Comparison of ENCODE assay signal across 11 mouse cellular contexts in the genomic region with DNA sequence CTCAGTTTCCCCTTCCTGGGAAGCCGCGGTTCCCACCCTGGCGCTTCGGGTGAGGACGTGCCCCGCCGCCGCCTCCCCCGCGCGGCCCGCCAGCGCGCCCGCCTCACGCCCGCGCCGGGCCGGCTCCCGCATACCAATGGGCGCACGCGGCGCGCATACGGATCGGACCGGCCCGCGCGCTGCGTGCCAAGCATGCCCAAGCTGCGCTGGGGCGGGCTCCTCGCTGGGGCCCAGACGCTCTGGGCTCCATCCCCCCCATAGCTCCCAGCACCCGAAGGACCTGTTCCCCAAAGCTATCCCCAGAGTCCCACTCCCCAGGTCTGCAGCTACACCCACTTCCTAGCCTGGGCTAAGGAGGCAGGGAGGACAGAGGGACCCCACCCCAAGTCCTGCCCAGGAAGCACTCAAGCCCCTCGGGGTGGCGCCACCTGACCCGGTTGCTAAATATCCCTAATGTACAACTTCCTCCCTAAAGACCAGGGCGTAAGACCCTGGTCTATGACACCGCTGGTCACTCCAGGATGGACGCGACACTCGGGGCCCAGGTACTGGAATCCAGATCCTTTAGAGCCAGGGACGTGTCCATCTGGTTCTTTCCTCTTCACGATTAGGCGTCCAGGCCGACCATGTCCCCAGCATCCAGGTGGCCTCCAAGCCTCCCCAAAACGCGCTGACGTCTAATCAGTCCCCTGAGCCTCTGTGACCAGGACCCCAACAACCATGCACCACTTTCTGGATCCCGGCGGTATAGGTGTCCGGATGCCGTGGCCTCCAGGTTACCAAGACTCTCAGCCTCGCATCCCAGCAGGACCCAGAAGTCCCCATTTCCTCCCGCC. TPM values are rescaled to one million over a fixed set of nuclear protein-coding genes. Genes with fewer than 3 reads are reported as not detected.
A peak's percentile ranks its signal among the peaks of the same experiment; 100 is the strongest.
DNase-seq lines count a peak whose midpoint lies in the region; ATAC-seq and TF ChIP-seq lines count a peak whose summit lies in the region.
"Had no signal": no experiment of that assay in that cellular context is flagged by ENCODE, and none has a peak within 500 bp of the region (broad histone marks: within the 10 kb centered on the region; RNA-seq: fewer than 3 reads in every experiment).

No protein-coding gene starts in this region.

- 1% methylated on average over 54 of the region's 59 CpGs for WGBS in kidney, embryonic 16.5 days
- WGBS in embryonic facial prominence, embryonic 14.5 days: 2% methylated on average over 40 of the region's 59 CpGs
- 1% methylated on average over 58 of the region's 59 CpGs for WGBS in intestine, embryonic 15.5 days
- WGBS in midbrain, postnatal 0 days: 3% methylated on average over 32 of the region's 59 CpGs

- peak overlapping the region; percentile 60 for H3K4me2 ChIP-seq in kidney, embryonic 16.5 days (replicated peaks; ENCODE audit: low read depth, low read length)
- peak overlapping the region; percentile 51 for H3K4me2 ChIP-seq in embryonic facial prominence, embryonic 14.5 days (ENCODE audit: low read depth, low read length)
- H3K4me2 ChIP-seq in intestine, embryonic 15.5 days (replicated peaks): peak overlapping the region; percentile 74
- H3K4me2 ChIP-seq in midbrain, postnatal 0 days (ENCODE audit: low read depth, low read length, poor library complexity, severe bottlenecking): peak overlapping the region; percentile 68

- H3K27me3 ChIP-seq in kidney, embryonic 16.5 days (ENCODE audit: insufficient read depth, low read length): peaks cover 66% of the 10 kb centered on the region
- peaks cover 69% of the 10 kb centered on the region for H3K27me3 ChIP-seq in embryonic facial prominence, embryonic 14.5 days (replicated peaks; ENCODE audit: control insufficient read depth, insufficient read depth, low read length)
- peaks cover 60% of the 10 kb centered on the region for H3K27me3 ChIP-seq in intestine, embryonic 15.5 days (replicated peaks)
- peaks cover 51% of the 10 kb centered on the region for H3K27me3 ChIP-seq in midbrain, postnatal 0 days (ENCODE audit: insufficient read depth, low read length)

- no peak overlapping the region for H3K27ac ChIP-seq in kidney, embryonic 16.5 days (ENCODE audit: low read length)
- no peak overlapping the region for H3K27ac ChIP-seq in embryonic facial prominence, embryonic 14.5 days (replicated peaks; ENCODE audit: low read depth, low read length)
- H3K27ac ChIP-seq in intestine, embryonic 15.5 days: no peak overlapping the region
- no peak overlapping the region for H3K27ac ChIP-seq in midbrain, postnatal 0 days (ENCODE audit: low read depth, low read length)

- H3K36me3 ChIP-seq in kidney, embryonic 16.5 days (ENCODE audit: insufficient read depth, low read length): no peaks in the 10 kb centered on the region
- H3K36me3 ChIP-seq in embryonic facial prominence, embryonic 14.5 days (ENCODE audit: control insufficient read depth, insufficient read depth, low read length): no peaks in the 10 kb centered on the region
- no peaks in the 10 kb centered on the region for H3K36me3 ChIP-seq in intestine, embryonic 15.5 days
- H3K36me3 ChIP-seq in midbrain, postnatal 0 days (ENCODE audit: insufficient read depth, low read length): no peaks in the 10 kb centered on the region
- H3K36me3 ChIP-seq: G1E had no signal

- no peak for ATAC-seq in kidney, embryonic 16.5 days (ENCODE audit: low FRiP score, low TSS enrichment)
- ATAC-seq in embryonic facial prominence, embryonic 14.5 days (ENCODE audit: low read depth): no peak
- 0 out of 2 replicates have a peak, but pooled peaks have one; percentile 5 for ATAC-seq in intestine, embryonic 15.5 days
- ATAC-seq in midbrain, postnatal 0 days (ENCODE audit: low FRiP score): peak; percentile 36

- peaks cover 20% of the 10 kb centered on the region for H3K4me1 ChIP-seq in kidney, embryonic 16.5 days (ENCODE audit: insufficient read depth, low read length)
- H3K4me1 ChIP-seq in embryonic facial prominence, embryonic 14.5 days (ENCODE audit: control insufficient read depth, insufficient read depth, low read length): no peaks in the 10 kb centered on the region
- peaks cover 20% of the 10 kb centered on the region for H3K4me1 ChIP-seq in intestine, embryonic 15.5 days (replicated peaks)
- 0 out of 2 replicates have a peak, but pooled peaks cover 11% of the 10 kb centered on the region for H3K4me1 ChIP-seq in midbrain, postnatal 0 days (ENCODE audit: insufficient read depth, low read length)

- no peak for DNase-seq in kidney, adult 9 months
- DNase-seq in embryonic facial prominence, embryonic 14.5 days (ENCODE audit: low spot score): no peak
- DNase-seq in midbrain, postnatal 0 days (ENCODE audit: low spot score): no peak
- no peak for DNase-seq in urinary bladder, adult 2 months (ENCODE audit: low spot score)
- DNase-seq in B cell, adult 2 months: no peak
- DNase-seq in layer of hippocampus, postnatal 36 days: no peak
- DNase-seq: left cerebral cortex, postnatal 4 days; right cerebral cortex, postnatal 4 days had no signal

- no peaks in the 10 kb centered on the region for H3K9me3 ChIP-seq in kidney, embryonic 16.5 days (ENCODE audit: low read length)
- no peaks in the 10 kb centered on the region for H3K9me3 ChIP-seq in embryonic facial prominence, embryonic 14.5 days (ENCODE audit: control insufficient read depth, low read length)
- no peaks in the 10 kb centered on the region; the same call in 1 of the 2 replicates for H3K9me3 ChIP-seq in intestine, embryonic 15.5 days
- no peaks in the 10 kb centered on the region for H3K9me3 ChIP-seq in midbrain, postnatal 0 days (ENCODE audit: low read length)

- H3K4me3 ChIP-seq in kidney, embryonic 16.5 days (ENCODE audit: low read length): peak overlapping the region; percentile 43
- peak overlapping the region; percentile 27 for H3K4me3 ChIP-seq in embryonic facial prominence, embryonic 14.5 days (ENCODE audit: low read depth, low read length)
- H3K4me3 ChIP-seq in intestine, embryonic 15.5 days (replicated peaks): peak overlapping the region; percentile 36
- peak overlapping the region; percentile 36 for H3K4me3 ChIP-seq in midbrain, postnatal 0 days (ENCODE audit: low read depth, low read length)

- no peak overlapping the region for H3K9ac ChIP-seq in kidney, embryonic 16.5 days (replicated peaks; ENCODE audit: low read length)
- no peak overlapping the region for H3K9ac ChIP-seq in embryonic facial prominence, embryonic 14.5 days (ENCODE audit: low read depth, low read length)
- no peak overlapping the region for H3K9ac ChIP-seq in intestine, embryonic 15.5 days
- peak overlapping the region; percentile 44; the same call in 1 of the 2 replicates for H3K9ac ChIP-seq in midbrain, postnatal 0 days (replicated peaks; ENCODE audit: low read length, poor library complexity, severe bottlenecking)

- TF ChIP-seq CTCF in midbrain, postnatal 0 days (IDR thresholded peaks at IDR 0.05): no peak

RNA-seq across cellular contexts. Expression of gene Npas1, which starts 1.5 kb away (rescaled TPM):
- polyA plus RNA-seq in kidney, embryonic 16.5 days (2015; fragmentation: Nextera tagmentation; extraction: Ambion mirVana): 0.41 and 0.42 TPM in 2 replicates
- polyA plus RNA-seq in embryonic facial prominence, embryonic 14.5 days (2014; fragmentation: Nextera tagmentation; extraction: Ambion mirVana): 0.10 and 0.11 TPM in 2 replicates
- polyA plus RNA-seq in intestine, embryonic 15.5 days (2015; fragmentation: Nextera tagmentation; extraction: Ambion mirVana): 0.25 and 0.38 TPM in 2 replicates
- 9.4 and 11.1 TPM in 2 replicates for total RNA-seq in midbrain, postnatal 0 days (2014; rRNA removed)
- polyA plus RNA-seq in midbrain, postnatal 0 days (2015; fragmentation: Nextera tagmentation; extraction: Ambion mirVana): 9.5 and 12.3 TPM in 2 replicates
- polyA plus RNA-seq in urinary bladder, adult 2 months (2012; rRNA removed): 0.10 TPM in 1 of 2 replicates, not detected in the other
- 10 to 100 TPM; 17.9 to 20.2 TPM for total RNA-seq in layer of hippocampus, postnatal 36 days (2021)
- polyA plus RNA-seq: G1E had no signal

RNA-seq across cellular contexts. Expression of gene Tmem160, which starts 23.4 kb away (rescaled TPM):
- polyA plus RNA-seq in kidney, embryonic 16.5 days (2015; fragmentation: Nextera tagmentation; extraction: Ambion mirVana): 50.7 and 54.6 TPM in 2 replicates
- 49.5 and 54.5 TPM in 2 replicates for polyA plus RNA-seq in embryonic facial prominence, embryonic 14.5 days (2014; fragmentation: Nextera tagmentation; extraction: Ambion mirVana)
- 48.9 and 54.8 TPM in 2 replicates for polyA plus RNA-seq in intestine, embryonic 15.5 days (2015; fragmentation: Nextera tagmentation; extraction: Ambion mirVana)
- total RNA-seq in midbrain, postnatal 0 days (2014; rRNA removed): 43.1 and 55.6 TPM in 2 replicates
- 105 and 108 TPM in 2 replicates for polyA plus RNA-seq in midbrain, postnatal 0 days (2015; fragmentation: Nextera tagmentation; extraction: Ambion mirVana)
- 59.4 and 67.6 TPM in 2 replicates for polyA plus RNA-seq in urinary bladder, adult 2 months (2012; rRNA removed)
- 10 to 100 TPM; 61.4 to 77.2 TPM for total RNA-seq in layer of hippocampus, postnatal 36 days (2021)

Comparison
In these comparisons a context has a peak if more than half of its experiments do, and no peak if none do; other contexts are left out.
1. ATAC-seq: peak in intestine, embryonic 15.5 days (single experiment) and midbrain, postnatal 0 days (single experiment); none in kidney, embryonic 16.5 days (single experiment) and embryonic facial prominence, embryonic 14.5 days (single experiment).
2. Peak in every context shown above with its lines, with median percentiles within 50 percentile points of each other: H3K4me2 ChIP-seq and H3K4me3 ChIP-seq.